Mouse (Mus musculus) megakaryocyte, embryonic 14.5 days (primary cell): ENCODE data around the gene Wnt3a.

ENCODE experiments used
- FLI1 ChIP-seq: IDR thresholded peaks from 2 replicates; pipeline ENCODE4 v1.6.1; 2012; ENCODE audit warnings: low read length, inconsistent platforms, mixed read lengths
- GATA1 ChIP-seq: IDR thresholded peaks from 3 replicates; pipeline ENCODE4 v1.6.1; 2012; ENCODE audit warnings: mixed read lengths, low read length, inconsistent platforms, borderline replicate concordance

DNA sequence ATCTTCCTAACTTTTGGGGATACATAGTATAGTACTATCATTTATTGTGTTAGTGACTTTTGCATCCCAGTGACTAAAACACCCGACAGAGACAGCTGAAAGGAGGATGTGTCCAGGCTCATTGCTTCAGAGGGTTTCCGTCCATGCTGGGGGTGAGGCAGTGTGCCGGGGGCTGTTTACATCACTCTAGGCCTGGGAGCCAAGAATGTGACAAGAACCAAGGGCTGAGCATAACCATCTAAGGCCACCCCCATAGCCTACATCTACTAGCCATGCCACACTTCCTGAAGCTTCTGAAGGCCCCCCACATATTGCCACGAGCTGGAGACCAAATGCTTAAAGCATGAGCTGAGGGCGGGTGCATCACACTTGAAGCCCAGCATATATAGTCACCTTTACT lies 34.2 kb upstream of the Wnt3a start:
- TF ChIP-seq GATA1: no peak
- TF ChIP-seq FLI1: no peak
